Mouse (Mus musculus) MEL (cell line): Measurements from ENCODE around the gene Ciz1. TPM values are rescaled to one million over a fixed set of nuclear protein-coding genes. Genes with fewer than 3 reads are reported as not detected.

ENCODE experiments used
- DNase-seq: peaks from one replicate; pipeline ENCODE4 v3.0.0; 2011; ENCODE audit warnings: low read depth, low spot score
- H3K27ac ChIP-seq: 2 replicates; pipeline ENCODE4 v1.5.1; 2012; ENCODE audit warnings: low read depth, mild to moderate bottlenecking, control low read depth, low read length, moderate library complexity; ENCODE audit not compliant: control insufficient read depth
- H3K27me3 ChIP-seq, 2 experiments: fragments of 150-350 bp in 1 of 2; sonication (generic) in 1 of 2; 2 replicates each; pipeline ENCODE4 v1.6.1; 2012; ENCODE audit warnings: low read length in 2 of 2, mild to moderate bottlenecking in 2 of 2, improper control_type of control experiment in 1 of 2, moderate library complexity in 1 of 2; ENCODE audit not compliant: insufficient read depth in 2 of 2, control insufficient read depth in 1 of 2
- H3K36me3 ChIP-seq, 2 experiments: 2 replicates each; pipeline ENCODE4 v1.6.1; 2012 to 2014; ENCODE audit warnings: low read length in 2 of 2, improper control_type of control experiment in 1 of 2, inconsistent platforms in 1 of 2, mild to moderate bottlenecking in 1 of 2; ENCODE audit not compliant: insufficient read depth in 2 of 2, control insufficient read depth in 1 of 2
- H3K4me1 ChIP-seq, 2 experiments: fragments of 150-350 bp in 1 of 2; sonication (generic) in 1 of 2; 2 replicates each; pipeline ENCODE4 v1.6.1; 2012; ENCODE audit warnings: low read length in 2 of 2, improper control_type of control experiment in 1 of 2, mild to moderate bottlenecking in 1 of 2; ENCODE audit not compliant: insufficient read depth in 2 of 2, control insufficient read depth in 1 of 2
- H3K4me3 ChIP-seq, 2 experiments: fragments of 150-350 bp in 1 of 2; sonication (generic) in 1 of 2; 2 replicates each; pipeline ENCODE4 v1.5.1; 2012; ENCODE audit warnings: low read depth in 2 of 2, low read length in 2 of 2, mild to moderate bottlenecking in 2 of 2, moderate library complexity in 2 of 2, control low read depth in 1 of 2, improper control_type of control experiment in 1 of 2; ENCODE audit not compliant: control insufficient read depth in 1 of 2, insufficient read depth in 1 of 2
- H3K79me2 ChIP-seq: 2 replicates; pipeline ENCODE4 v1.6.1; 2012; ENCODE audit warnings: mild to moderate bottlenecking, low read length, moderate library complexity; ENCODE audit not compliant: control insufficient read depth, poor library complexity, insufficient read depth
- H3K9ac ChIP-seq: 2 replicates; pipeline ENCODE4 v1.6.1; 2012; ENCODE audit warnings: low read depth, mild to moderate bottlenecking, control low read depth, low read length, moderate library complexity; ENCODE audit not compliant: control insufficient read depth, poor library complexity, severe bottlenecking
- H3K9me3 ChIP-seq: fragments of 150-350 bp; sonication (generic); replicated peaks from 2 replicates; pipeline ENCODE4 v1.6.1; 2012; ENCODE audit warnings: mild to moderate bottlenecking, low read length, improper control_type of control experiment, moderate library complexity; ENCODE audit not compliant: insufficient read depth
- BHLHE40 ChIP-seq: IDR thresholded peaks from 2 replicates; pipeline ENCODE4 v1.6.1; 2012; ENCODE audit warnings: low read depth, mild to moderate bottlenecking, inconsistent platforms, low read length, improper control_type of control experiment, borderline replicate concordance
- CHD1 ChIP-seq: IDR thresholded peaks from 2 replicates; pipeline ENCODE4 v1.6.1; 2012; ENCODE audit warnings: low read depth, mild to moderate bottlenecking, inconsistent platforms, low read length, improper control_type of control experiment
- CHD2 ChIP-seq: IDR thresholded peaks from 2 replicates; pipeline ENCODE4 v1.6.1; 2011; ENCODE audit warnings: low read length, improper control_type of control experiment
- CTCF ChIP-seq, 3 experiments: IDR thresholded peaks in 2 of 3; conservative IDR thresholded peaks in 1 of 3; 2 replicates each; pipeline ENCODE4 v1.5.1; 2011 to 2012; ENCODE audit warnings: low read length in 3 of 3, low read depth in 2 of 3, mild to moderate bottlenecking in 2 of 3, improper control_type of control experiment in 1 of 3, inconsistent platforms in 1 of 3, mixed read lengths in 1 of 3, moderate library complexity in 1 of 3; ENCODE audit not compliant: control insufficient read depth in 1 of 3, insufficient read depth in 1 of 3, poor library complexity in 1 of 3, severe bottlenecking in 1 of 3
- E2F4 ChIP-seq: IDR thresholded peaks from 2 replicates; pipeline ENCODE4 v1.6.1; 2011; ENCODE audit warnings: low read depth, low read length, improper control_type of control experiment, borderline replicate concordance
- EP300 ChIP-seq, 2 experiments: IDR thresholded peaks; 2 replicates each; pipeline ENCODE4 v1.6.1; 2011; ENCODE audit warnings: improper control_type of control experiment in 2 of 2, low read length in 2 of 2, low read depth in 1 of 2, mild to moderate bottlenecking in 1 of 2
- ETS1 ChIP-seq: IDR thresholded peaks from 2 replicates; pipeline ENCODE4 v1.6.1; 2012; ENCODE audit warnings: low read depth, mild to moderate bottlenecking, inconsistent platforms, low read length, improper control_type of control experiment, moderate library complexity
- GABPA ChIP-seq: IDR thresholded peaks from 2 replicates; pipeline ENCODE4 v1.6.1; 2012; ENCODE audit warnings: low read depth, mild to moderate bottlenecking, inconsistent platforms, low read length, improper control_type of control experiment, moderate library complexity
- HCFC1 ChIP-seq: IDR thresholded peaks from 2 replicates; pipeline ENCODE4 v1.6.1; 2012; ENCODE audit warnings: low read depth, mild to moderate bottlenecking, inconsistent platforms, low read length, improper control_type of control experiment, moderate library complexity
- KAT2A ChIP-seq: conservative IDR thresholded peaks from 2 replicates; pipeline ENCODE4 v1.6.1; 2012; ENCODE audit warnings: low read depth, low read length, improper control_type of control experiment, inconsistent platforms
- MAZ ChIP-seq: IDR thresholded peaks from 2 replicates; pipeline ENCODE4 v1.6.1; 2012; ENCODE audit warnings: low read depth, mild to moderate bottlenecking, inconsistent platforms, low read length, improper control_type of control experiment
- MEF2A ChIP-seq: IDR thresholded peaks from 2 replicates; pipeline ENCODE4 v1.6.1; 2014; ENCODE audit warnings: low read depth, mild to moderate bottlenecking, inconsistent platforms, low read length, improper control_type of control experiment; ENCODE audit not compliant: poor library complexity, insufficient replicate concordance, severe bottlenecking; ENCODE audit errors: extremely low read depth
- MXI1 ChIP-seq: IDR thresholded peaks from 2 replicates; pipeline ENCODE4 v1.6.1; 2011; ENCODE audit warnings: mild to moderate bottlenecking, low read depth, low read length, improper control_type of control experiment
- MYC ChIP-seq: IDR thresholded peaks from 2 replicates; pipeline ENCODE4 v1.6.1; 2011; ENCODE audit warnings: low read depth, mild to moderate bottlenecking, low read length, improper control_type of control experiment, moderate library complexity
- NELFE ChIP-seq: IDR thresholded peaks from 2 replicates; pipeline ENCODE4 v1.6.1; 2011; ENCODE audit warnings: low read depth, low read length, improper control_type of control experiment
- POLR2AphosphoS2 ChIP-seq: IDR thresholded peaks from 2 replicates; pipeline ENCODE4 v1.6.1; 2011; ENCODE audit warnings: low read length, improper control_type of control experiment
- POLR2AphosphoS5 ChIP-seq: IDR thresholded peaks from 2 replicates; pipeline ENCODE4 v1.6.1; 2012; ENCODE audit warnings: low read depth, borderline replicate concordance, mild to moderate bottlenecking, inconsistent platforms, low read length, moderate library complexity, mixed read lengths
- RAD21 ChIP-seq: IDR thresholded peaks from 2 replicates; pipeline ENCODE4 v1.6.1; 2011; ENCODE audit warnings: mild to moderate bottlenecking, low read depth, low read length, improper control_type of control experiment
- TAL1 ChIP-seq: IDR thresholded peaks from 2 replicates; pipeline ENCODE4 v1.6.1; 2012; ENCODE audit warnings: mild to moderate bottlenecking, inconsistent platforms, low read length, moderate library complexity, mixed read lengths
- TBP ChIP-seq: IDR thresholded peaks from 2 replicates; pipeline ENCODE4 v1.8.0; 2011; ENCODE audit warnings: low read depth, low read length, improper control_type of control experiment
- USF1 ChIP-seq: IDR thresholded peaks from 2 replicates; pipeline ENCODE4 v1.6.1; 2014; ENCODE audit warnings: low read depth, mild to moderate bottlenecking, inconsistent platforms, low read length, improper control_type of control experiment, moderate library complexity
- USF2 ChIP-seq, 2 experiments: IDR thresholded peaks; 2 replicates each; pipeline ENCODE4 v1.6.1; 2011 to 2012; ENCODE audit warnings: improper control_type of control experiment in 2 of 2, low read length in 2 of 2, borderline replicate concordance in 1 of 2, inconsistent platforms in 1 of 2, low read depth in 1 of 2, mild to moderate bottlenecking in 1 of 2; ENCODE audit not compliant: insufficient read depth in 1 of 2
- ZC3H11A ChIP-seq: IDR thresholded peaks from 2 replicates; pipeline ENCODE4 v1.6.1; 2012; ENCODE audit warnings: low read depth, mild to moderate bottlenecking, inconsistent platforms, low read length, improper control_type of control experiment
- ZNF384 ChIP-seq: IDR thresholded peaks from 2 replicates; pipeline ENCODE4 v1.6.1; 2012; ENCODE audit warnings: low read depth, mild to moderate bottlenecking, inconsistent platforms, low read length, improper control_type of control experiment
- polyA plus RNA-seq, 2 experiments: library from polyadenylated mRNA; stranded (reverse) in 1 of 2; unstranded in 1 of 2; fragments of >175 nt in 1 of 2; fragments of >200 nt in 1 of 2; gene quantifications; 2 replicates each; pipeline versions ENCODE4 v1.2.1 to v1.2.4; 2012; ENCODE audit warnings: low replicate concordance in 2 of 2, low read depth in 1 of 2; ENCODE audit not compliant: insufficient read length in 2 of 2, insufficient read depth in 1 of 2, missing spikeins in 1 of 2
- total RNA-seq: library from RNA; depleted of rRNA; stranded (reverse); fragments of 300-350 nt; gene quantifications from 2 replicates; pipeline ENCODE4 v1.2.3, GENCODE M21; 2012

The Ciz1 gene
- total and polyA plus RNA-seq, 3 experiments = 20.7 to 99.8 TPM; not detected in 1

- no peak for TF ChIP-seq KAT2A
- TF ChIP-seq MYC = no peak
- no peak for TF ChIP-seq USF1
- no peak for TF ChIP-seq MEF2A
- TF ChIP-seq E2F4 = no peak
- no peak for TF ChIP-seq MXI1
- TF ChIP-seq CHD2 = no peak
- TF ChIP-seq, all 39 proteins: peak for 3
Observed at GRCm38 (mm10) chr2:32304145-32304832, 47.8 kb upstream of the Ciz1 start (continued).

DNA sequence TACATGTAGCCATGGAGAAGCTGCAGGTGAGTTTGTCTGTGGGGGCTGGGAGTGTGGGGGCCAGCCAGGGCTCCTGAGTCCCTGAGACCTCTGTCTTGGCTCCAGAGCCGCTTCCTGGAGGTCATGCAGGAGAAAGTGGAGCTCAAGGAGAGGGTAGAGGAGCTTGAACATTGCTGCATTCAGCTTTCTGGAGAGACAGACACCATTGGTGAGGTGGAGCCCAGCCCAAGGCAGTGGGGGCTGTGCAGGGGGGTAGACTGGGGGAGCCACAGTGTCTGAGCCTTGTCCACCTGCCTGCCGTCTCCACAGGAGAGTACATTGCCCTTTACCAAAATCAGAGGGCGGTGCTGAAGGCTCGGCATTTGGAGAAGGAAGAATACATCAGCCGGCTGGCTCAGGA is 46.5 kb upstream of the Ciz1 start:
- Histone ChIP-seq H3K27me3 (no peaks in the 10 kb centered on the region), H3K4me1 (no peaks in the 10 kb centered on the region), H3K9ac (no peak overlapping the region), H3K79me2 (no peaks in the 10 kb centered on the region), H3K4me3 (no peak overlapping the region), H3K27ac (no peak overlapping the region), H3K9me3 (no peaks in the 10 kb centered on the region), H3K36me3 (peaks cover 0 to 2% of the 10 kb centered on the region in 2 experiments; a peak in 1 of 4 replicates)
- no peak for DNase-seq
- TF ChIP-seq ZC3H11A = no peak
- TF ChIP-seq POLR2AphosphoS5 = no peak
- no peak for TF ChIP-seq CHD1
- TF ChIP-seq GABPA = no peak
- TF ChIP-seq POLR2AphosphoS2 = no peak
- TF ChIP-seq CTCF (IDR thresholded peaks at IDR 0.05 in 2 of 3, conservative IDR thresholded peaks at IDR 0.05 in 1 of 3; ENCODE audit: control insufficient read depth in 1 of 3, insufficient read depth in 1 of 3, low read depth in 2 of 3, low read length in 3 of 3, poor library complexity in 1 of 3, severe bottlenecking in 1 of 3) = no peak
- TF ChIP-seq EP300 (IDR thresholded peaks at IDR 0.05; ENCODE audit: low read depth in 1 of 2, low read length in 2 of 2) = no peak
- no peak for TF ChIP-seq BHLHE40
- no peak for TF ChIP-seq TAL1
- TF ChIP-seq NELFE = no peak
- TF ChIP-seq CHD2 = no peak

GRCm38 (mm10) chr2:32306176-32306575 is 46.0 kb upstream of the Ciz1 start:
- Histone ChIP-seq H3K27ac (no peak overlapping the region), H3K4me1 (peaks cover under 1 to 1% of the 10 kb centered on the region in 2 experiments; a peak in 1 of 4 replicates), H3K79me2 (no peaks in the 10 kb centered on the region), H3K27me3 (no peaks in the 10 kb centered on the region), H3K36me3 (peaks cover 0 to under 1% of the 10 kb centered on the region in 2 experiments; a peak in 1 of 4 replicates), H3K9me3 (no peaks in the 10 kb centered on the region), H3K9ac (no peak overlapping the region), H3K4me3 (no peak overlapping the region)
- TF ChIP-seq TBP = no peak
- no peak for TF ChIP-seq USF2 (IDR thresholded peaks at IDR 0.05; ENCODE audit: borderline replicate concordance in 1 of 2, insufficient read depth in 1 of 2, low read depth in 1 of 2, low read length in 2 of 2)
- TF ChIP-seq USF1 = no peak
- TF ChIP-seq POLR2AphosphoS2 = no peak
- no peak for TF ChIP-seq MAZ
- no peak for TF ChIP-seq ETS1
- TF ChIP-seq RAD21 = no peak
- TF ChIP-seq HCFC1 = no peak
- no peak for TF ChIP-seq ZNF384
- no peak for DNase-seq
